Mouse (Mus musculus): Measurements from ENCODE around the gene Csn2.

Gene Csn2

DNA sequence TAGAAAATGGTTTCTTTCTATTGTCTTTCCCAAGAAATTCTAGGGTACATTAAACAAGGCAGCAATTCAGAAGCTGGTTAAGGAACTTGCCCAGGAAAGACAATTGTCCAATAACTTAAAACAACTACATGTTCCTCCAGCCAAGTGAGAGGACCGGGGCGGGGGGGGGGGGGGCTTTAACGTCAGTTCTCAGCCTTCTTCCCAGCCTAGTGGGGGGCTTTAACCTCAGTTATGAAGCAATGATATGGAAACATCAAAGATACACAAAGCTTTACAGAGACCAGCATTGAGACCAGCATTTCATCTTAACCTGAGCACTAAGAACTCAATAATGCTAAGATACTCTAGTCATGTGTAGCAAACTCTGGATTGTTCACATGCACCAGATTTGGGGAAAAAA is at the start of gene Csn2:
Gene Csn2, minus strand, starts transcription at position 101 of the 400 bp plus-strand sequence.
- DNase-seq (ENCODE audit: low spot score in 2 of 2) = no peak

DNA sequence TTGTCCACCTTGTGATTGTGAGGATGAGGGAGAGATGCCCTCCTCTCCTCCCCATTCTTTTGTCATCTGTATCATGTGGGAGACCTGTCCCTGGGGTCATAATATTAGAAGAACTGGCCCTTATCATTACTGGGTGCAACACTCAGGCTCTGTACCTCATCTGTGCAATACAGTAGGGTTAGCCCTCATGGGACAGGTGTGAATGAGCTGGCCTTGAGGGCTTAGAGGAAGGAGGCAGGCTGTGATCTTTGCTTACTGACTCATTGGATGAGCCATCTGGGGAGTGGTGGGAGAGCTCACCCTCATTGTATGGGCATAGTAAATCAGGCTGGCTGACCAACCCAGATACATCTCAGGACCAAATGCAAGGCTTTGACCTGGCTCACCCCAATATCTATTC is 35.4 kb upstream of the Csn2 start:
- no peak for DNase-seq (ENCODE audit: low spot score in 2 of 2)

DNA sequence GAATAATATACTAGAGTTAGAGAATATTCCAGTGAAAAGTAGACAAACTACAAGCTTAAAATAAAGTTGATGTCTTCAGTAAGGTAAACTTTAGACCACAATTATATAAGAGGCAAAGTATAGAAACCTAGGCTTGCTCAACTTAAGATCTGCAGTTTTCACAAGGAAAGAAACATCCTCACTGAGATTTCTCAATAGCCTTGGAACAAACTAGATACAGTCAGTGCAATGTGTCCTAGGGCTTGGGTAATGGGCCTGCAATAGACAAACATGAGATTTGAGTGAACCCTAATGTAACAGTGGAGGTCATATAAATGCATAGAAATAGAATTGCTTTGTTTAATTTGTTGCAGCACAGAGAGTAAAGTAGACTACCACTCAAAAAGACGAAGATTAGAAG is 6.5 kb upstream of the Csn2 start:
- DNase-seq (ENCODE audit: low spot score in 2 of 2) = no peak

DNA sequence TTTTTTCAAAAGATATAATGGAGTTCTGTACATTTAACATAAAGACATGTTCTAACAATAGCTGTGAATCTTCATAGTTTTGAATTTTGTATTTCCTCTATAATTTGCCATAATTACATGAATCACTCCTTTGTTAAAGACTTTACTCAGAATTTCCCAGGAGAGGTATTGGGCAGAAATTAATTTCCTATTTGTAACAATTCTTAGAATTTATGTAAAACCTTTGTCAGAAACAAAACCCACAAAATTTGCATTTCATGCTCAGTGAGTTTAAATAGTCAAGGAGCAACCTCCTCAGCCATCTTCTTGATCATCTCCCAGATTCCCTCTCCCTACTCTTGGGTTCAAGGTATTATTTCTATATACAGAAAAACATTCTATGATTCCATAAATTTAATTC is 33.5 kb downstream of the Csn2 start, which contains the start of gene Csn1s1:
Gene Csn1s1, plus strand, starts transcription at position 301 of the 400 bp plus-strand sequence.
- no peak for DNase-seq (ENCODE audit: low spot score in 2 of 2)

DNA sequence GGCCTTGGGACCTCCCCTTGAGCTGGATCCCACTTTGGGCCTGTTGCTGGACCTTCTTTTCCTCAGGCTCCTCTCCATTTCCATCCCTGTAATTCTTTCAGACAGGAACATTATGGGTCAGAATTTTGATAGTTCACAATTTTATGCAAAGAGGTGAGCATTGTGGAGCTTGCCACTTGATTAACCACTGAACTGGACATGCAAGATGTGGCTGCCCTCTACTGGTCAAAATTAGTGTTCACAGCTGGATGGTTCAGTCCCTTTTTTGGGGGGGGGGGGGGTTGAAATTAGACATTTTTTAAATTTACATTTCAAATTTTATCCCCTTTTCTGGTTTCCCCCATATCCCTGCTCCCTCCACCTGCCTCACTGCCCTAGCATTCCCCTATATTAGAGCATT is 56.6 kb downstream of the Csn2 start:
- DNase-seq (ENCODE audit: low spot score in 2 of 2) = no peak
